Mouse (Mus musculus): ENCODE data around the gene Zfp668. TPM values are rescaled to one million over a fixed set of nuclear protein-coding genes. Genes with fewer than 3 reads are reported as not detected.

The Zfp668 gene
- polyA plus RNA-seq, 1 experiment from 2014 or later: 24.3 TPM

DNA sequence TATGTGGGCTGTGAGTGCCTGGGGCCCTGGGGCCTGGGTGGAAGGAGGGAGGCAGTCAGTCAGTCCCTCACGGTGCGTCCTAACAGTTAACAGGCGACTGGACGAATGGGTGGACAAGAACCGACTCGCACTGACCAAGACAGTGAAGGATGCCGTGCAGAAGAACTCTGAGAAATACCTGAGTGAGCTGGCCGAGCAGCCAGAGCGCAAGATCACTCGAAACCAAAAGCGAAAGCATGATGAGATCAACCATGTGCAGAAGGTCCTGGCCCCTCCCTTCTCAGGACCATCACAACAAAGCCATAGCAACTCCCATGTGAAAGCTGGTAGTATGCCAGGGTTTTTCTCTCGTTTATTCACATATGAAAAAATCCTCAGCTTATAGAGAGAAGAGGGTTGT, 38.7 kb upstream of the Zfp668 start:
- no peak for ATAC-seq (ENCODE audit: low FRiP score)
- peaks cover 5% of the 10 kb centered on the region; the same call in 1 of the 2 replicates for H3K36me3 ChIP-seq (ENCODE audit: control insufficient read depth, insufficient read depth, low read length)
- H3K4me2 ChIP-seq: no peak overlapping the region
- no peak overlapping the region for H3K4me3 ChIP-seq (ENCODE audit: low read depth, low read length)
- H3K4me1 ChIP-seq (ENCODE audit: control insufficient read depth, insufficient read depth, low read length): peaks cover 6% of the 10 kb centered on the region
- no peak overlapping the region for H3K27ac ChIP-seq (ENCODE audit: low read depth, low read length)
- H3K9me3 ChIP-seq (ENCODE audit: control insufficient read depth, low read length): no peaks in the 10 kb centered on the region
- no peak for DNase-seq (ENCODE audit: low spot score, missing footprints)
- WGBS: 89% methylated on average over 12 of the region's 12 CpGs
- no peaks in the 10 kb centered on the region for H3K27me3 ChIP-seq (ENCODE audit: control insufficient read depth, insufficient read depth, low read length)
- H3K9ac ChIP-seq (ENCODE audit: low read length): no peak overlapping the region

- peaks cover 9% of the 10 kb centered on the region for H3K36me3 ChIP-seq (ENCODE audit: control insufficient read depth, insufficient read depth, low read length)
- no peaks in the 10 kb centered on the region for H3K27me3 ChIP-seq (ENCODE audit: control insufficient read depth, insufficient read depth, low read length)
- peak overlapping the region; percentile 83 for H3K9ac ChIP-seq (ENCODE audit: low read length)
- DNase-seq (ENCODE audit: low spot score, missing footprints) (no peak), ATAC-seq (ENCODE audit: low FRiP score) (no peak)
- WGBS: 35% methylated on average over 4 of the region's 4 CpGs
- H3K9me3 ChIP-seq (ENCODE audit: control insufficient read depth, low read length): no peaks in the 10 kb centered on the region
- H3K27ac ChIP-seq (ENCODE audit: low read depth, low read length): no peak overlapping the region
- H3K4me1 ChIP-seq (ENCODE audit: control insufficient read depth, insufficient read depth, low read length): peaks cover 6% of the 10 kb centered on the region
- H3K4me2 ChIP-seq: peak overlapping the region; percentile 75
- H3K4me3 ChIP-seq (ENCODE audit: low read depth, low read length): peak overlapping the region; percentile 97
Observed at GRCm38 (mm10) chr7:127912938-127913337, 36.3 kb upstream of the Zfp668 start.

- H3K4me1 ChIP-seq (ENCODE audit: control insufficient read depth, insufficient read depth, low read length): peaks cover 6% of the 10 kb centered on the region
- under 1% methylated on average over 40 of the region's 40 CpGs for WGBS
- H3K36me3 ChIP-seq (ENCODE audit: control insufficient read depth, insufficient read depth, low read length): peaks cover 11% of the 10 kb centered on the region
- H3K9ac ChIP-seq (ENCODE audit: low read length): peak within 1 kb of the TSS; percentile 83
- no peaks in the 10 kb centered on the region for H3K27me3 ChIP-seq (ENCODE audit: control insufficient read depth, insufficient read depth, low read length)
- DNase-seq (ENCODE audit: low spot score, missing footprints) (peak; percentile 98), ATAC-seq (ENCODE audit: low FRiP score) (peak; percentile 93)
- H3K27ac ChIP-seq (ENCODE audit: low read depth, low read length): peak within 1 kb of the TSS; percentile 54
- H3K4me3 ChIP-seq (ENCODE audit: low read depth, low read length): peak within 1 kb of the TSS; percentile 97
- H3K9me3 ChIP-seq (ENCODE audit: control insufficient read depth, low read length): no peaks in the 10 kb centered on the region
- peak within 1 kb of the TSS; percentile 75 for H3K4me2 ChIP-seq
Observed at GRCm38 (mm10) chr7:127912190-127912871, 35.7 kb upstream of the Zfp668 start, which contains the start of gene Kat8. Gene Kat8, plus strand, starts transcription at chr7:127912516.

- Histone ChIP-seq H3K4me1 (ENCODE audit: control insufficient read depth, insufficient read depth, low read length) (peaks cover 11% of the 10 kb centered on the region), H3K36me3 (ENCODE audit: control insufficient read depth, insufficient read depth, low read length) (peaks cover 12% of the 10 kb centered on the region; the same call in 1 of the 2 replicates), H3K9ac (ENCODE audit: low read length) (no peak overlapping the region), H3K4me2 (no peak overlapping the region), H3K27ac (ENCODE audit: low read depth, low read length) (no peak overlapping the region), H3K27me3 (ENCODE audit: control insufficient read depth, insufficient read depth, low read length) (no peaks in the 10 kb centered on the region), H3K4me3 (ENCODE audit: low read depth, low read length) (no peak overlapping the region), H3K9me3 (ENCODE audit: control insufficient read depth, low read length) (no peaks in the 10 kb centered on the region)
- DNase-seq (ENCODE audit: low spot score, missing footprints) (no peak), ATAC-seq (ENCODE audit: low FRiP score) (no peak)
- 90% methylated on average over 4 of the region's 4 CpGs for WGBS
Observed at GRCm38 (mm10) chr7:127908656-127909055, 32.0 kb upstream of the Zfp668 start.

GRCm38 (mm10) chr7:127907939-127908338, 31.3 kb upstream of the Zfp668 start:
- Histone ChIP-seq H3K4me1 (ENCODE audit: control insufficient read depth, insufficient read depth, low read length) (peaks cover 8% of the 10 kb centered on the region), H3K4me3 (ENCODE audit: low read depth, low read length) (no peak overlapping the region), H3K27ac (ENCODE audit: low read depth, low read length) (no peak overlapping the region), H3K27me3 (ENCODE audit: control insufficient read depth, insufficient read depth, low read length) (no peaks in the 10 kb centered on the region), H3K36me3 (ENCODE audit: control insufficient read depth, insufficient read depth, low read length) (peaks cover 12% of the 10 kb centered on the region; the same call in 1 of the 2 replicates), H3K9me3 (ENCODE audit: control insufficient read depth, low read length) (no peaks in the 10 kb centered on the region), H3K9ac (ENCODE audit: low read length) (no peak overlapping the region), H3K4me2 (no peak overlapping the region)
- no peak for ATAC-seq (ENCODE audit: low FRiP score)
- no peak for DNase-seq (ENCODE audit: low spot score, missing footprints)
- 93% methylated on average over 12 of the region's 12 CpGs for WGBS

- H3K9me3 ChIP-seq (ENCODE audit: control insufficient read depth, low read length): no peaks in the 10 kb centered on the region
- ATAC-seq (ENCODE audit: low FRiP score) (peak; percentile 88), DNase-seq (ENCODE audit: low spot score, missing footprints) (peak; percentile 97)
- no peaks in the 10 kb centered on the region for H3K27me3 ChIP-seq (ENCODE audit: control insufficient read depth, insufficient read depth, low read length)
- peaks cover 5% of the 10 kb centered on the region for H3K4me1 ChIP-seq (ENCODE audit: control insufficient read depth, insufficient read depth, low read length)
- H3K4me3 ChIP-seq (ENCODE audit: low read depth, low read length): peak within 1 kb of the TSS; percentile 70
- peak within 1 kb of the TSS; percentile 52 for H3K27ac ChIP-seq (ENCODE audit: low read depth, low read length)
- peaks cover 12% of the 10 kb centered on the region; the same call in 1 of the 2 replicates for H3K36me3 ChIP-seq (ENCODE audit: control insufficient read depth, insufficient read depth, low read length)
- 9% methylated on average over 38 of the region's 38 CpGs for WGBS
- H3K9ac ChIP-seq (ENCODE audit: low read length): peak within 1 kb of the TSS; percentile 90
- H3K4me2 ChIP-seq: peak within 1 kb of the TSS; percentile 86
Observed at GRCm38 (mm10) chr7:127903971-127904796, 27.6 kb upstream of the Zfp668 start, which contains the start of gene Bckdk. Gene Bckdk, plus strand, starts transcription at chr7:127904082.

DNA sequence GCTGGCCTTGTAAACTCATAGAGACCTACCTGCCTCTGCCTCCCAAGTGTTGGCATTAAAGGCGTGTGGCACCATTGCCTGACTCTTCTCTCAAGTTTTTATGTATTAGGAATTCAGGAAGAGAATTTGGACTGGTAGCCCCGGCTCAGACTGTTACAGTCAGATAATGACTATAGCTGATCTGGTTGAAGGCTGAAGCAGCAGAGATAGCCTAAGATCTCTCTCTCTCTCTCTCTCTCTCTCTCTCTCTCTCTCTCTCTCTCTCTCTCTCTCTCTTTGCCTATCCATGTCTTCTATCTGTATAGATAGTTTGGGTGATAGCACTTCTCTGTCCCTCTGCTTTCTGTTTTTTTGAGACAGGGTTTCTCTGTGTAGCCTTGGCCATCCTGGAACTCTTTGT, 25.1 kb upstream of the Zfp668 start:
- no peaks in the 10 kb centered on the region for H3K9me3 ChIP-seq (ENCODE audit: control insufficient read depth, low read length)
- no peak overlapping the region for H3K27ac ChIP-seq (ENCODE audit: low read depth, low read length)
- WGBS: 83% methylated on average over 2 of the region's 2 CpGs
- H3K36me3 ChIP-seq (ENCODE audit: control insufficient read depth, insufficient read depth, low read length): peaks cover 5% of the 10 kb centered on the region; the same call in 1 of the 2 replicates
- DNase-seq (ENCODE audit: low spot score, missing footprints): no peak
- no peak for ATAC-seq (ENCODE audit: low FRiP score)
- H3K27me3 ChIP-seq (ENCODE audit: control insufficient read depth, insufficient read depth, low read length): no peaks in the 10 kb centered on the region
- no peak overlapping the region for H3K4me3 ChIP-seq (ENCODE audit: low read depth, low read length)
- peaks cover 5% of the 10 kb centered on the region for H3K4me1 ChIP-seq (ENCODE audit: control insufficient read depth, insufficient read depth, low read length)
- no peak overlapping the region for H3K4me2 ChIP-seq
- no peak overlapping the region for H3K9ac ChIP-seq (ENCODE audit: low read length)

DNA sequence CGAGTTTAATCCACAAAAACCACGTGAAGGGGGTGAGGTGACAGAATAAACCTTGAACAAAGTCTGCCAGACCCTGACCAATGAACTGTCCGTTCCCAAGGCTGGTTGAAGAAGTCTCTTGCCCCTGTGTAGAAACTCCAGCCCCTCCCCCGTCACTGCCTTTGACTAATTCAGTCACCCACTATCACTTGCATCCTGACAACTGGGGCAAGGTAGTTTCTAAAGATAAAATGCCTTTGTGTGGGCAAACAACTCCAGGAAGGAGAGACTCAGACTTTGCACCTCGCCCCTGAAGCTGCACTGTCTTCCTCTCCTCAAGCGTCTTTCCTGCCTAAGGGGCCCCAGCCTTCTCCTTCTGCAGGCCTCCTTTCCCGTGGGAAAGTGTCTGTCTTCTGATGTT, 23.4 kb upstream of the Zfp668 start:
- 54% methylated on average over 7 of the region's 7 CpGs for WGBS
- no peak overlapping the region for H3K27ac ChIP-seq (ENCODE audit: low read depth, low read length)
- no peaks in the 10 kb centered on the region for H3K9me3 ChIP-seq (ENCODE audit: control insufficient read depth, low read length)

More for the DNA sequence above, 23.4 kb upstream of the Zfp668 start:
- DNase-seq (ENCODE audit: low spot score, missing footprints): no peak
- no peak overlapping the region for H3K9ac ChIP-seq (ENCODE audit: low read length)
- H3K4me2 ChIP-seq: no peak overlapping the region
- no peak overlapping the region for H3K4me3 ChIP-seq (ENCODE audit: low read depth, low read length)
- peaks cover 8% of the 10 kb centered on the region for H3K4me1 ChIP-seq (ENCODE audit: control insufficient read depth, insufficient read depth, low read length)
- ATAC-seq (ENCODE audit: low FRiP score): no peak
- no peaks in the 10 kb centered on the region for H3K27me3 ChIP-seq (ENCODE audit: control insufficient read depth, insufficient read depth, low read length)
- no peaks in the 10 kb centered on the region for H3K36me3 ChIP-seq (ENCODE audit: control insufficient read depth, insufficient read depth, low read length)

Data from midbrain, embryonic 11.5 days (tissue).